Comparison of ENCODE assay signal across 10 mouse cellular contexts in genomic region chr19:36227418-36228160, GRCm38 (mm10).
A peak's percentile ranks its signal among the peaks of the same experiment; 100 is the strongest.
DNase-seq lines count a peak whose midpoint lies in the region; ATAC-seq lines count a peak whose summit lies in the region.
"Had no signal": no experiment of that assay in that cellular context is flagged by ENCODE, and none has a peak within 500 bp of the region (broad histone marks: within the 10 kb centered on the region; RNA-seq: fewer than 3 reads in every experiment).

No protein-coding gene starts in this region.

- no peaks in the 10 kb centered on the region for H3K36me3 ChIP-seq in kidney, embryonic 14.5 days (ENCODE audit: control insufficient read depth, insufficient read depth, low read length)
- no peaks in the 10 kb centered on the region for H3K36me3 ChIP-seq in midbrain, embryonic 13.5 days

- 38% methylated on average over 17 of the region's 17 CpGs for WGBS in kidney, embryonic 14.5 days
- 21% methylated on average over 17 of the region's 17 CpGs for WGBS in midbrain, embryonic 13.5 days

- no peaks in the 10 kb centered on the region for H3K9me3 ChIP-seq in kidney, embryonic 14.5 days (ENCODE audit: control insufficient read depth, low read length)
- H3K9me3 ChIP-seq in midbrain, embryonic 13.5 days: no peaks in the 10 kb centered on the region

- no peak overlapping the region for H3K27ac ChIP-seq in kidney, embryonic 14.5 days (ENCODE audit: low read depth, low read length)
- H3K27ac ChIP-seq in midbrain, embryonic 13.5 days: no peak overlapping the region

- H3K4me2 ChIP-seq in kidney, embryonic 14.5 days (replicated peaks; ENCODE audit: low read depth, low read length): no peak overlapping the region
- H3K4me2 ChIP-seq in midbrain, embryonic 13.5 days (replicated peaks): peak overlapping the region; percentile 13; the same call in 1 of the 2 replicates

- H3K27me3 ChIP-seq in kidney, embryonic 14.5 days (ENCODE audit: control insufficient read depth, insufficient read depth, low read length): no peaks in the 10 kb centered on the region
- no peaks in the 10 kb centered on the region for H3K27me3 ChIP-seq in midbrain, embryonic 13.5 days

- H3K4me3 ChIP-seq in kidney, embryonic 14.5 days (ENCODE audit: low read length): no peak overlapping the region
- H3K4me3 ChIP-seq in midbrain, embryonic 13.5 days (replicated peaks): no peak overlapping the region

- no peak overlapping the region for H3K9ac ChIP-seq in kidney, embryonic 14.5 days (ENCODE audit: low read depth, low read length)
- no peak overlapping the region for H3K9ac ChIP-seq in midbrain, embryonic 13.5 days (replicated peaks)

- no peak for ATAC-seq in kidney, embryonic 14.5 days (ENCODE audit: low FRiP score, low TSS enrichment)
- ATAC-seq in midbrain, embryonic 13.5 days: 0 out of 2 replicates have a peak, but pooled peaks have one; percentile 55

- H3K4me1 ChIP-seq in kidney, embryonic 14.5 days (ENCODE audit: control insufficient read depth, insufficient read depth, low read length): no peaks in the 10 kb centered on the region
- 0 out of 2 replicates have a peak, but pooled peaks cover 8% of the 10 kb centered on the region for H3K4me1 ChIP-seq in midbrain, embryonic 13.5 days (replicated peaks)

- peak; percentile 6 for DNase-seq in adrenal gland, postnatal 14 days
- no peak for DNase-seq in adrenal gland, adult 8-10 months
- peak; percentile 23 for DNase-seq in kidney, adult 18-20 months
- peak; percentile 14 for DNase-seq in embryo, embryonic 9.5 days (ENCODE audit: extremely low spot score)
- DNase-seq in T-cell, adult 2 months (ENCODE audit: low spot score): no peak
- DNase-seq in layer of hippocampus, adult 18-20 months (ENCODE audit: low spot score in 2 of 2): no peak
- DNase-seq: lung, postnatal 36 days; spleen, adult 18-20 months had no signal

Comparison
In these comparisons a context has a peak if more than half of its experiments do, and no peak if none do; other contexts are left out.
1. DNase-seq: peak in adrenal gland, postnatal 14 days (single experiment), kidney, adult 18-20 months (single experiment) and embryo, embryonic 9.5 days (single experiment); none in adrenal gland, adult 8-10 months (single experiment), T-cell, adult 2 months (single experiment) and layer of hippocampus, adult 18-20 months (0 of 2).